Mouse (Mus musculus) right cerebral cortex, postnatal 36 days (tissue): ENCODE data around the gene Psors1c2.
"Not testable (repeated sequence)": the region's sequence is repeated elsewhere in the genome, so short reads cannot be mapped to it uniquely, and the experiment has no call there.

Experiments used
- DNase-seq, 2 experiments: peaks; one replicate each; pipeline ENCODE4 v3.0.0; 2022; ENCODE audit warnings: low spot score in 2 of 2, mixed read lengths in 1 of 2

The Psors1c2 gene

DNA sequence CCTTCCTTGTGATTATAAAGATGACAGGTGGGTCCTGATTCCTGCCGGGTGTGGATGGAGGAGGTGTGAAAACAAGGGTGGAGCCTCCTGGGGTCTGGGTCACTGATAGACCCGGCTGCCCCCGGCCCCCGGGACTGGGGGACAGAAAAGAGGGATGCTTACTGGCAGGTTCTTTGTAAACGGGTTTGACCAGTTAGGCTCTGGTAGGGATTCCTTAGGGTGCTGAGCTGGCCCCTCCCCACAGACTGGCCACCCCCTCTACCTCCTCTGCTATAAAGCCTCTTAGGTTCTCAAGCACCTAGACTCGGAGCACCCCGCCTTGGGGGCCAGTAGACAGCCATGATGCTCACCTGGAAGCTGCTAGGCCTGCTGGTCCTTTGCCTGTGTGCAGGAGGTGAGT is at the start of gene Psors1c2:
Gene Psors1c2 (plus strand): TSS at position 301 of the 400 bp plus-strand sequence.
- no peak for DNase-seq

DNA sequence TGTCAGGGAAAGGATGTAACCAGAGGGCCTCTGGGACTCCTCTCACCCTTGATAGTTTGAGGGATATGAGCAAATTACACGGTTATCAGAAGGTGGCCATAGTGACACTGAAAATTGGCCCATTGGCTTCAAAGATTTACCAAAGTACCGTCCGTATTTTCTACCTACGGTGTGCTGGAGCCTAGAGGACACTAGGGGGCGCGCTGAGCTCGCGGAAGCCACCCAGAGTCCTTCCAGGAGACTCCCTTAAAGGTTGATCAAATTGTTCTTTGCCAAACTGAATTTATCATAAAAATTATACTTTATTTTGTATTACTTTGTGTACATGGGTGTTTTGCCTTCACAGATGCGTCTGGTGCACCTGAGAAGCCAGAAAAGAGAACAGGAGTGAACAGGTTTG is 48.9 kb upstream of the Psors1c2 start:
- DNase-seq, result peak in 1 of 2 experiments; percentile 9

DNA sequence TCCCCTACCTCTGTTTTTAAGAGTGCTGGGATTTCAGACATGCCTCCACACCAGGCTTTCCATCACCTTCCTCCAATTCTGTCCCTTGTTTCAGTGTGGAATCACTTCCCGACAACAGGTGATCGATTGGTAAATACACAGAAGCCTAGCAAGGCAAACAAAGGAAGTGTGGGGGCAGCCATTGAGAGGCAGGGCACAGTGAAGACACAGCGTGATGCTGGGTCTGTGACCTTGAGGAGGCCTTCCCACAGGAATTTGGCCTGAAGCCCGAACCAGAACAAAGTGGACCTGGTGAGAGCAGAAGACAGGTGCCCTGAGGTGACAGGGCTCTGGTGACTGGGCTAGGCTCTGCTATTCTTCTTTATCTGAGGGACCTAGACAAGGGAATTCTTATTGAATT is 47.3 kb upstream of the Psors1c2 start:
- DNase-seq, result no peak

DNA sequence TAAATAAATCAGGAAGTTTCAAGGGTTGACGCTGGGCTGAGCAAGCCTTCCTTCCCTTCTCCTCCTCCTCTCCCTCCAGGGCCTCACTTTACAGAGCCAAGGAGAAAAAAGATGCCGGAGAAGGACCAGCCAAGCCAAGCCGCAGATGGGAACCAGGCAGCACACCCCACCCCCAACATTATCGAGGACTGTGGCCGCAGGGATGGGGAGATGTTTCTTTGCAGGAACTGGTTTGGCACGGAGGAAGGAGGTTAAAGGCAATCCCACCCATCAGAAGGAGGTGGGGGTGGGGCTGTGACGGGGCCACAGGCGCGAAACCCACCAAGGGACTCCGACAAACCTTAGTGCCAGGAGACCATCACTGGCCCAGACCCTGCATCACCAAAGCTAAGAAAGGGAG is 46.3 kb upstream of the Psors1c2 start:
- no peak for DNase-seq

DNA sequence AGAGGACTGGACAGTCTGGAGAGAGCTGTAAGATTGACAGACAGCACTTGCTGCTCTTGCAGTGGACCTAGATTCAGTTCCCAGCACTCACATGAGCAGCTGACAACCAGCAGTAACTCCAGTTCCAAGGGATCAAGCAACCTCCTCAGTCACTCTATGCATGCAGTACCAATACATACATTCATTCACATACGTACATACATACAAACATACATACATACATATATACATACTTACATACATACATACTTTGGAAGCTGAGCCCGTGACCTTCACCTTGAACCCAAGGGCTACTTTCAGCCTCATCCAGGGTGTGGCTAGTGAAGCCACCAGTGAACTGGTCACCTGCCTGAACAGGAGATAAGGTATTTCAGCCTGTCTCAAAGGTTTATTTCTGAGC is 45.0 kb upstream of the Psors1c2 start:
- DNase-seq, result no peak

DNA sequence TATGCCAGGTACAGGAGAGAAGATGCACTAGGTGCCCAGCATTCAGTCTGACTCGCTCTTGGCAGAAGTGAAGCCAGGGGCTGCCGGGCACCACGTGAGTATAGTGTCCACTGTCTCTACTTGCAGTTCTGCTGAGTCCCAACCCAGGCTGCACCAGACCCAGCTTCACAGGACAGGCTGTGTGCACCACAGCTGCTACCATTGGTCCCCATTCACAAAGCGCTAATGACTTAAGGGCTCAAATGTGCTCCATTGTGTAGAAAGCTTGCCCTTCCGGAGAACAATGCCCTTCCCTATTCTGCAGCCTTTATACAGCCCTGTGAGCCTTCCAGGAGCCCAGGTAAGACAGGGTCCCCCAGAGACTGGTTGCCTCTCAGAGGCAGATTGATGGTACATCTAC is 42.7 kb upstream of the Psors1c2 start:
- no peak for DNase-seq

DNA sequence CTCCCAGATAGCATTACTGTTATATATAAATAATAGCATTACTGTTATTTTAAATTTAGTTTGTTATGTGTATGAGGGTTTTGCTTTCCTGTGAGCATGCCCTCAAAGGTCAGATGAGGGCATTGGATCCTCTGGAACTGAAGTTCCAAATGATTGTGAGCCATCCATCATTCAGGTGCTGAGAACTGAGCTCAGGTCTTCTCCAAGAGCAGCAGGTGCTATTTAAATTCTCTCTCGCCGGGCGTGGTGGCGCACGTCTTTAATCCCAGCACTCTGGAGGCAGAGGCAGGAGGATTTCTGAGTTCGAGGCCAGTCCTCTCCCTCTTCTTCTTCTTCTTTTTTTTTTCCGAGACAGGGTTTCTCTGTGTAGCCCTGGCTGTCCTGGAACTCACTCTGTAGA is 35.9 kb upstream of the Psors1c2 start:
- no peak for DNase-seq

DNA sequence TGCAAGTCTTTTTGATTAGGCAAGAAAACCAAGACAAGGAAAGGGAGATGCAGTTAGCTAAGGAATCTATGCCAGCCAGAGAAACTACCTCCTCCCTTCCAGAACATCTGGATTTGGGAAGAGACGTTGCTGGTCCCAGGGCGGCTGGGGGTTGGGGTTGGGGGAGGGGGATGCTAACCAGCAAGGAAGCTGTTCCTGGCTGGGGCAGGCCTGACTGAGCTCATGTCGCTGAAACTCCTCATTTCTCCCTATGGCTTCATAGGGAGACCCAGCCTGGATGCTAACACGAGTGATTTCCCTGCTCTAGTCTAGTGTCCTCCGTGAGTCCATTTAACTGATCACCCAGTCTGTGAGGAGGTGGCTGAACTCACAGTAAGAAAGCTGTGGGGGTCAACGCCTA is 30.8 kb upstream of the Psors1c2 start:
- DNase-seq, result no peak

DNA sequence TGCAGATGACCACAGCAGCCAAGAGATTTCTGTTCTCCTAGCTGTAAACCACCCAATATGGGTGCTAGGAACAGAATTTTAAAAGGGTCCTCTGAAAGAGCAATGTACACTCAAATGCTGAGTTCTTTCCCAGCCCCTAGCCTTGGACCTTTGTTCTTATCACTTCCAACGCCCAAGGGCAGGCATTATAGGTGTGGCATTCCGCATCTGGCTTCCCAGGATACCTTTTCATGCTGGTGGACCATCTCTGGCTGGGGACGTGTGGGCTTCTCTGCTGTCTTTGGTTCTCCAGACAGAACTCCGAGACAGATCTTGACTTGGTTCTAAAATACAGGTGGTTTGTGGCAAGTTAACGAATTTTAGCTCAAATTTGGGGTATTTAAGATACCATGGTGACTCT is 30.2 kb upstream of the Psors1c2 start:
- no peak for DNase-seq

DNA sequence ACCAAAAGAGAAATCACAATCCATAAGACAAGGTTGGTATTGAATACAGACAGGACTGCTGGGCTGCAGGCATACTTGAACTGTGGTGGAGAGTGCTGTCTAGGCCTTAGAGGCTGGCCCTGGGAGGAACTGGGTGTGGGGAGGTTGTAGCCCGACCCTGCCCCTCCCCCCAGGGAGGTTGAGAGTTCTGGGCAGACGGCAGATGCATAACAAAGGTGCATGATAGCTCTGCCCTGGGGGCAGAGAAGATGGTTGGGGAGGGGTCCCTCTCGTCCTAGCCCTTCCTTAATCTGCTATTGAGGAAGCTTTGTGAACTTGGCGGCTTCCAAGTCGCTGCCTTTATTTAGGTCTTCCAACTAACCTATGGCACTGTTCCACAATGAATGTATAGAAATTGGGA is 29.2 kb upstream of the Psors1c2 start:
- DNase-seq, result no peak

DNA sequence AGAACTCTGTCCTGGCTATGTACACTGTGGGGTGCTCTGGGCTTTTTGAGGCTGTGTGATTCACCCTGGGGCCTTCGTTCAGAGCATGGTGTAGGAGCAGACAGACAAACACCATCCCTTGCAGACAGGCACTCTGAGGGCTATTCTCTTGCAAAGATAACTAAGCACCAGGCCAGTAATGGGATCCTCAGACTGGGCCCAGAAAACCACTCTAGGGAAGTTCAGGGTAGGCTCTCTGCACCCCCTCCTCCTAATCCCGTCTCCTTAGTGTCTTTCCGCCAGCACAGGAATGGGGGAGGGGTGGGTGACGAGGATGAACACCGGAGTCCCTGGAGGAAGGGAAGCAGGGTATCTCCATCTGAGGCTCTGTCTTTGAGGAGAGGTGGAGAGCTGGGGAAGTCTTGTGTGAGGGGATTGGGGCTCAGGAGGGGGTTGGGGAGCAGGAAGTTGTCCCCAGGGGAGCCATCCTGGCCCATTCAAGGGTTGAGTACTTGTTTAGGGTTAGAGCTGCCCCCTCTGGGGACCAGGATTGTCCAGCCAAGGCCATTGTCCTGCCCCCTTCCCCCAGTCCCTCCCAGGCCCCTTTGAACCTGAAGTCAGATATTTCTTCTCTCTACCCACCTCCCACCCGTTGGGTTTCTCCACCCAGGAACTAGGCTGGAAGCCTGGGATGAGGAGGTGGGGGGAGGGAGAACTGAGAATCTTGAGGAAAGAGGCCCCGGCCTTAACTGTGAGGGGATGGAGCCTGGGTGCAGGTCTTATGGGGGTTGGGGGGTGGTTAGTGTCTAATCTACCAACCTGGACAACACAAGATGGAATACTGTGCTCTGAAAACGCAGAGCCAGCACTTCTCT is 28.1 kb upstream of the Psors1c2 start:
- no peak for DNase-seq

DNA sequence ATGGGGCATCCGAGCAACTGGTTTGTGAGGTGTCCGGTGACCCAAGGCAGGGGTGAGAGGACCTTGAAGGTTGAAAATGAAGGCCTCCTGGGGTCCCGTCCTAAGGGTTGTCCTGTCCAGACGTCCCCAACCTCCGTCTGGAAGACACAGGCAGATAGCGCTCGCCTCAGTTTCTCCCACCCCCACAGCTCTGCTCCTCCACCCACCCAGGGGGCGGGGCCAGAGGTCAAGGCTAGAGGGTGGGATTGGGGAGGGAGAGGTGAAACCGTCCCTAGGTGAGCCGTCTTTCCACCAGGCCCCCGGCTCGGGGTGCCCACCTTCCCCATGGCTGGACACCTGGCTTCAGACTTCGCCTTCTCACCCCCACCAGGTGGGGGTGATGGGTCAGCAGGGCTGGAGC is 27.2 kb upstream of the Psors1c2 start, which contains the start of gene Pou5f1:
Gene Pou5f1 (plus strand): TSS at position 243 of the 400 bp plus-strand sequence.
- DNase-seq, result no peak

DNA sequence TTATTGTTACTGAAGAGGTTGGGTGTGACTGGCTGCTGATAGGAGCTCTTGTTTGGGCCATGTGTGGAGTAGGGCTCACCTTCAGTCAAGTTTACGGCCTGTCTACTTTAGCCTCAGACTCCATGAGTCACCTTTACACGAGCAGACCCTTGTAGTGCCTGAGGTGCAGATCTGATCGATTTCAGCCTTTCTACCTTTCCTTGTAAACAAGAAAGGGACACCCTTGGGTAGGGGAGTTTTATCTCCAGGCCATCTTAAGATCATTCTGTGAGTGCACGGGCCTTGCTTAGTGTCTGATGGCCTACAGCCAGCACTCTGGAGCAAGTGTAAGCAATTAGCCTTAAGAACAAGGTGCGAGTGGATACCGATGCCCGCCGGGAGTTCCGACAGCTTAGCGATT is 26.1 kb upstream of the Psors1c2 start:
- DNase-seq, result no peak

DNA sequence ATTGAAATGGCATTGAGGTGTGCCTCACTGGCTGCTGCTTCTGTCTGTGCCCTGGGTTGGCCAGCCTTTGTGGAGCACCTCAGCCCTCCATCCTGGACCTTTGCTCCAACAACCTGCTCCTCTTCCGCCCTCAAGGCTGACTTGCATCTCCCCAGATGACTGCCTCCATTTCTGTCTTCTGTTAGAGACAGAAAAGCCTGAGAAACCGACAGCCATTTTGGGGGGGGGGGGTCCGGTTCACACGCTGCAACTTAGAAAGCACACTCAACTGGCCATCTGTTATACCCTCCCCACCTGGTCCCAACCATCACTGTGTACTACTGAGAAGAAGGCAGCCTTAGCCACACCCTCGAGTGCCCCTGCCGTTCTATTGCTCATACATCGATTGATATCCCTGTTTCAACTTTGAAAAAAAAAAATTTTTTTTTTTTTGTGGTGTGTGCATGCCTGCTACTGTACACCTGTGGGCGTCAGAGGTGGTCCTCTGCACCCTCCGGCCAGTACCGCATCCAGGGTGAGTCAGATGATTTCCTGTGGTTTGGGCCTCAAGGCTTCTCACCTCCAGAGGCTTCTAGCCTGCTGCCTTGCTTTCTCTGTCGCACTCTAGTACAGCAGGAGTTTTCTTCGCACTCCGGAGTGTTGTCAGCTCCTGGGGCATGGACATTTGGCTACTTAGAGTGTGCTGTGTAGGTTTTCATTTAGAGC is 25.3 kb upstream of the Psors1c2 start:
- DNase-seq, result no peak

DNA sequence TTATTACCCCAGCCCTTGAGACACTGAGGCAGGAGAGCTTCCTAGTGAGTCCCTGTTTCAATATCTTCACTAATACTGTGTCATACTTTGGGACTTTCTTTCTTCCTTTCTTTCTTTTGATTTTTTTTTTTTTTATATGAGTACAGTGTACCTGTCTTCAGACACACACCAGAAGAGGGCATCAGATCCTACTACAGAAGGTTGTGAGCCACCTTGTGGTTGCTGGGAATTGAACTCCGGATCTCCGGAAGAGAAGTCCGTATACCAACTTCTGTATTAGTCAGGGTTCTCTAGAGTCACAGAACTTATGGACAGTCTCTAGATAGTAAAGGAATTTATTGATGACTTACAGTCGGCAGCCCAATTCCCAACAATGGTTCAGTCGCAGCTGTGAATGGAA is 24.7 kb upstream of the Psors1c2 start:
- DNase-seq, result not testable (repeated sequence)

DNA sequence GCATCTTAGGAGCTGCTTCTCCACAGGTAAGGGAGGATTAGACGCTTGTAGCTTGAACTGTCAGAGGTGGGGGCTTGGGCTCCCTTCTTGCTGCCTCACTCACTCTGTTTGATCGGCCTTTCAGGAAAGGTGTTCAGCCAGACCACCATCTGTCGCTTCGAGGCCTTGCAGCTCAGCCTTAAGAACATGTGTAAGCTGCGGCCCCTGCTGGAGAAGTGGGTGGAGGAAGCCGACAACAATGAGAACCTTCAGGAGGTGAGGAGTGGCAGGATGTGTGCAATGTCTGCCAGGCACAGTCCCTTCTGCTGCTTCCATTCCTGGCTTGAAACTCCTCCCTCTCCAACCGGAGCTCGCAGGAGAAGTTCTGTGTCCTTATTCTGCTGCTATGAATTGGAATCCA is 23.7 kb upstream of the Psors1c2 start:
- no peak for DNase-seq

DNA sequence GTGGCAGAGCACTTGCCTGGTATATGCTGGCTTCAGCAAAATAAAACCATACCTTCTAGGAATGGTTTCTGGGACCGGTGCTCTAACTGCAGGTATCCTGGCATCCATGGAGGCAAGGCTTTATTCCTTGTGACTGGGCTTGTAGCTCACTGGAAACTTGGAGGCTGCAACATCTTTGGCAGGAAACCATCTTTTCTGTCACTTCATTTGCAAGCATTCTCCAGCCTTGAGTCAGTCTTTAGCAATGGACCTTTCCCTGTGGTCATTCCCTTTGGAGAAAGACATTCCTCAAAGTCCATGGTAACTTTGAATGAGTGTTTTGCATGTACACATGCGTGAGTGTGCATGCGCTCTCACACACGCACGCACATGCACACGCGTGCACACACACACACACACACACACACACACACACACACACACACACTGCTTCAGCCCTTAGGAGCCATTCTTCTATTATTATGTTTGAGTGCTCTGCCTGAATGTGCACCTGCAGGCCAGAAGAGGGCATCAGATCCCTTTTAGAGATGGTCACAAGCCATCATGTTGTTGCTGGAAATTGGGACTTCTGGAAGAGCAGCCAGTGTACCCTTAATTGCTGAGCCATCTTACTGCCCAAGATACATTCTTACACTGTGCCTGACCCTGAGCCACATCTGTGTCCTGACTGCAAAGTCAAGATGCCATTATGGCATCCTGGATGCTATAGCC is 19.9 kb upstream of the Psors1c2 start:
- no peak for DNase-seq

DNA sequence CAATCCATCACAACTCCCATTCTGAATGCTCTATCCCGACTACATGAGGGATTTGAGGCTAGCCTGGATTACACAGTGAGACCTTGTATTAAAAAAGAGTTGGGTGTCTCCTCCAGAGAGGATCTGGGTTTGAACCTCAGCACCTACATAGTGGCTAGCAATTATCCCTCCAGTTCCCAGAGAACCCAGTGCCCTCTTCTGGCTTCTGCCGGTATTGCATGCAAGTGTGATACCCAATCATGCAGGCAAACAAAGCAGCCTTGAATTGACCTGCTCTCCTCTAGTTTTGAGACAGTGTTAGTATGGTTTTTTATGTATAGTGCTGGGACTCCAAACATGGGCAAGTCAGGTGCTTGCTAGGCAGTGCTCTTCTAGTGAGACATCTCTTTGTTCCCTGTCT is 19.1 kb upstream of the Psors1c2 start:
- no peak for DNase-seq

DNA sequence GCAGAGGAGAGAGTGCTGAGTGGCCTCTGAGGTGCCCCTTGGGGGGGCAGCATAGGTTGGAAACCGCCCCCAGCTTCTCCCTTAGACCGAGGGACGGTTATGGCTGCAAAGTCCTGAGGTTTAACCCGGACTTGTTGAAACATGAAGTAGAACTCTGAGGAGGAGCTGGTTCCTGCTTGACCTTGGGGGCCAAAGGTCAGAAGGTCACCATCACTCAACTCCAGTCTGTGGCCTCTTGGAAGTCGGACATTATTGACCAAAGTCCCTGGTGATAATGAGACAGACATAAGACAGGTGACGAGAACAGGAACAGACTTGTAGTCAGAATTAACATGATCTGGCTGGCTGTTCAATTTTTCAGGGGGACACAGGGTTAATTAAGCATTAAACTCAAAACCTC is 18.2 kb upstream of the Psors1c2 start:
- no peak for DNase-seq

DNA sequence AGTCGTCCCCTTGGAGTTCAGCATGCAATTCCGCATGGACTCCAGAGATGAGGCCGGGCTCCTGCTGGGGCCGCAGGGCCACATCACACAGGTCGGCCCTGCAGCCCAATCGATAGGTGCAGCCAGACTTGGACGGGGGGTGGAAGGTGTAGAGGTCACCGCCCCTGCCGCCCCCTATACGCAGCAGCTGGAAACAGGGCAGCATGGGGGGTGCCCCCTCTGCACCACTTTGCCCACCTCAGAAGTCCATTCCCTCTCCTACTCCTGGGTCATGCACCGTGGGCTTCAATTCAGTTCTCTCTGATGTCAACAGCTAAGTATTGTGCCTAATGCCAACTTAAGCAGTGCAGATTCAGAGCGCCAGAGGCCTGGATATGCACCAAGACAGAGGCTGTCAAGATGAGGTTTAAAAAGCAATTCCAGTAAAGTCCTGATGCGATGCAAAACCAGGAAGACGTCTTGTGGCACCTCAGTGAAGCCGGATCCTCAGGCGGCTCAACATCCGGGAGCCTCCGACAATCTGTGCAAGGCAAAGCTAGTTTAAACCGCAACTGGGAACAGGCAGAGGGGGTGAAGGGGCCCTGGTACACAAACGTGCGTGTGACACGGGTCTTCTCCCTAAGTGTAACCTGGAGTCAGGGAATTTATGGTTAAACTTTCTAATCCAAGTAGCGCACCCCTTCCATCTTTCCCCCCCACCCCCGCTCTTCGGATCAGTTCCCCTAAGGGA is 16.9 kb upstream of the Psors1c2 start:
- no peak for DNase-seq

DNA sequence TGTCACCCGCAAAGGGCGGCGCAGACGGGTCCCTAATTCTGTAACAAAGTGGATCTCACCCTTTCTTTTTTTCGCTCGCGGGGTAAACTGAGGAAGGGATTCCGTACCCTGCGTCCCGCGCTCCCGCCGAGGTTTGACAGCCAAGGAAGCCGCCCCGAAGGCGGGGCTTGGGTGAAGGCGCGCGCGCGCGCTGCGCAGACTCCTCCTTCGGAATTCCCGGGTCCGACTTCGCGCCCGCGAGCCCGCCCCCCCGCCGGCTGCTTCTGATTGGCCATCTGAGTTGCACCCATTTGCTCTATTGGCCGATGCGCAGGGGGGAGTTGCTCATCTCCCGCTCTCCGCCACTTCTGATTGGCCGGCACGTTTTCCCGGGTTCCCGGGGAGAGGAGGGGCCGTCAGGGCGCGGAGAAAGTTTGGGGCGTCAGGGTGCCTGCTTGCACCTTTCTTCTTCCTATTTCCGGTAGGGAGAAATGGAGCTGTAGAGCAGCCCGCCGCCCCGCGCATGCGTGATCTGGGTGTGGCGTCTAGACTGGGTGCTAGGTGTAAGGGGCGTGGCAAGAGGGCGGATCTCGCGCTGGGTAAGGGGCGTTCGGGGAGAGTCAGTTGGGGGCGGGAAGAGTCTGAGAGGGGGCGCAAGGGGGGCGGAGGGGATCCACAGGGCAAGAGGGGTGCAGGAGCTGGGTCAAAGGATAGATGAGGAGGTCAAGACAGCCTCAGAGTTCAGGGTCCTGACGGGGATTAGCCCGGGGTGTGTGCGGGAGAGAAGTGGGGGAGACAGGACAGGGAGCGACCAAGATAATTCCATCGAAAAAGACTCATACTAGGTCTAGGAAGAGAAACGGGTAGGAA is 16.1 kb upstream of the Psors1c2 start, which contains the start of the genes Tcf19 and Cchcr1:
Gene Tcf19 (minus strand): TSS at position 173 of the 849 bp plus-strand sequence.
Gene Cchcr1 (plus strand): TSS at position 449 of the 849 bp plus-strand sequence.
- DNase-seq, result peak; percentile 93 to 95
